Comparison of ENCODE assay signal across 43 mouse cellular contexts in the genomic region with DNA sequence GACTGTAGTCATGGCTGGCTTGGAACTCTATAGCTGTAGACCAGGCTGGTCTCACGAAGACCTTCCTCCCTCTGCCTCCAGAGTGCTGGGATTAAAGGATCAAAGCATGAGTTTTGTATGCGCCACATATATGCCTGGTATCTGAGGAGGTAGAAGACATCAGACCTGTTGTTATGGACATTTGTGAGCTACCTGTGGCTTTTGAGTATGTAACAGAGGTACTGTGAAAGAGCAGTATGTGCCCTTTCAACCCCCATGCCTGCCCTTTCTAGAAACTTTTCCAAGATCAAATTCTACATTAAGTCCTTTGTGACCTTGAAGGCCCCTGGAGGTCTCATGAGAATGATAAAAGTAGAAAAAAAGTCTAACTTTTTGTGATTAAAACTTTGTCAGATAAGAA. TPM values are rescaled to one million over a fixed set of nuclear protein-coding genes. Genes with fewer than 3 reads are reported as not detected.
"Had no signal": no experiment of that assay in that cellular context is flagged by ENCODE, and none has a peak within 500 bp of the region (broad histone marks: within the 10 kb centered on the region; RNA-seq: fewer than 3 reads in every experiment).

No protein-coding gene starts in this region.

- ATAC-seq: hindbrain, embryonic 16.5 days; inflammation-experienced regulatory T-cells, adult 6 months; intestine, embryonic 15.5 days; intestine, postnatal 0 days; liver, embryonic 12.5 days had no signal

- H3K4me3 ChIP-seq: heart, embryonic 10.5 days; heart, embryonic 12.5 days; hindbrain, embryonic 13.5 days; intestine, embryonic 15.5 days; limb, embryonic 13.5 days; limb, embryonic 15.5 days; liver, embryonic 12.5 days had no signal

- H3K4me1 ChIP-seq: heart, embryonic 10.5 days; heart, embryonic 12.5 days; hindbrain, embryonic 13.5 days; intestine, embryonic 15.5 days; limb, embryonic 13.5 days; limb, embryonic 15.5 days; liver, embryonic 12.5 days had no signal

- H3K27me3 ChIP-seq: heart, embryonic 12.5 days; hindbrain, embryonic 13.5 days; intestine, embryonic 15.5 days; limb, embryonic 13.5 days; limb, embryonic 15.5 days; liver, embryonic 12.5 days had no signal

- H3K9me3 ChIP-seq: heart, embryonic 10.5 days; heart, embryonic 12.5 days; intestine, embryonic 15.5 days; limb, embryonic 13.5 days; limb, embryonic 15.5 days had no signal

- H3K4me2 ChIP-seq: heart, embryonic 12.5 days; hindbrain, embryonic 13.5 days; intestine, embryonic 15.5 days; limb, embryonic 13.5 days; limb, embryonic 15.5 days; liver, embryonic 12.5 days had no signal

- H3K36me3 ChIP-seq: heart, embryonic 10.5 days; heart, embryonic 12.5 days; hindbrain, embryonic 13.5 days; intestine, embryonic 15.5 days; limb, embryonic 13.5 days; limb, embryonic 15.5 days; liver, embryonic 12.5 days had no signal

- DNase-seq: gastrocnemius, postnatal 14 days; gastrocnemius, postnatal 36 days; heart, adult 18-20 months; heart, postnatal 14 days; heart, postnatal 36 days; kidney, adult 18-20 months; kidney, adult 8-10 months; kidney, postnatal 14 days; kidney, postnatal 36 days; layer of hippocampus, adult 9-11 months; layer of hippocampus, postnatal 36 days; left cerebral cortex, postnatal 4 days had no signal

- H3K9ac ChIP-seq: heart, embryonic 12.5 days; hindbrain, embryonic 13.5 days; intestine, embryonic 15.5 days; limb, embryonic 13.5 days; limb, embryonic 15.5 days; liver, embryonic 12.5 days; liver, embryonic 14.5 days had no signal

- H3K27ac ChIP-seq: heart, embryonic 10.5 days; hindbrain, embryonic 13.5 days; intestine, embryonic 15.5 days; kidney, postnatal 0 days; limb, embryonic 13.5 days; limb, embryonic 15.5 days; liver, embryonic 12.5 days; liver, embryonic 14.5 days had no signal

RNA-seq across cellular contexts. Expression of a gene that starts 8.7 kb away (rescaled TPM):
- total RNA-seq: gastrocnemius, adult 8-10 months; gastrocnemius, postnatal 14 days; gastrocnemius, postnatal 36 days; heart, adult 18-20 months; heart, adult 8-10 months; heart, postnatal 14 days; heart, postnatal 36 days; hematopoietic stem cell, adult 5-6 weeks; layer of hippocampus, adult 18-20 months; layer of hippocampus, adult 8-10 months; layer of hippocampus, postnatal 14 days; layer of hippocampus, postnatal 36 days; left cerebral cortex, adult 18-20 months; left cerebral cortex, adult 8-10 months; left cerebral cortex, postnatal 10 days; left cerebral cortex, postnatal 25 days; left cerebral cortex, postnatal 4 days; liver, adult 2 months had no signal
- polyA plus RNA-seq: gonadal fat pad, adult 2 months; heart, embryonic 10.5 days; heart, embryonic 12.5 days; heart, embryonic 14.5 days; heart, embryonic 16.5 days; hindbrain, embryonic 11.5 days; hindbrain, embryonic 13.5 days; hindbrain, embryonic 16.5 days; inflammation-experienced regulatory T-cells, adult 6 months; intestine, embryonic 15.5 days; intestine, postnatal 0 days; kidney, embryonic 14.5 days; kidney, postnatal 0 days; large intestine, adult 2 months; limb, embryonic 11.5 days; limb, embryonic 13.5 days; limb, embryonic 15.5 days; liver, adult 2 months; liver, embryonic 12.5 days; liver, embryonic 14.5 days; liver, embryonic 16.5 days had no signal

RNA-seq across cellular contexts. Expression of a gene that starts 16.6 kb away (rescaled TPM):
- total RNA-seq: gastrocnemius, adult 8-10 months; gastrocnemius, postnatal 14 days; gastrocnemius, postnatal 36 days; heart, adult 18-20 months; heart, adult 8-10 months; heart, postnatal 14 days; heart, postnatal 36 days; hematopoietic stem cell, adult 5-6 weeks; layer of hippocampus, adult 18-20 months; layer of hippocampus, postnatal 14 days; layer of hippocampus, postnatal 36 days; left cerebral cortex, adult 18-20 months; left cerebral cortex, adult 8-10 months; left cerebral cortex, postnatal 10 days; left cerebral cortex, postnatal 25 days; left cerebral cortex, postnatal 4 days; liver, adult 2 months had no signal
- polyA plus RNA-seq: gonadal fat pad, adult 2 months; heart, embryonic 10.5 days; heart, embryonic 12.5 days; heart, embryonic 14.5 days; heart, embryonic 16.5 days; hindbrain, embryonic 11.5 days; hindbrain, embryonic 13.5 days; hindbrain, embryonic 16.5 days; inflammation-experienced regulatory T-cells, adult 6 months; intestine, embryonic 15.5 days; intestine, postnatal 0 days; kidney, embryonic 14.5 days; kidney, postnatal 0 days; large intestine, adult 2 months; limb, embryonic 11.5 days; limb, embryonic 13.5 days; limb, embryonic 15.5 days; liver, adult 2 months; liver, embryonic 12.5 days; liver, embryonic 14.5 days; liver, embryonic 16.5 days had no signal

RNA-seq across cellular contexts. Expression of a gene that starts 18.2 kb away (rescaled TPM):
- total RNA-seq: gastrocnemius, adult 8-10 months; gastrocnemius, postnatal 14 days; gastrocnemius, postnatal 36 days; heart, adult 18-20 months; heart, adult 8-10 months; heart, postnatal 14 days; heart, postnatal 36 days; hematopoietic stem cell, adult 5-6 weeks; layer of hippocampus, adult 18-20 months; layer of hippocampus, adult 8-10 months; layer of hippocampus, postnatal 14 days; layer of hippocampus, postnatal 36 days; left cerebral cortex, adult 18-20 months; left cerebral cortex, adult 8-10 months; left cerebral cortex, postnatal 10 days; left cerebral cortex, postnatal 25 days; left cerebral cortex, postnatal 4 days; liver, adult 2 months had no signal
- polyA plus RNA-seq: gonadal fat pad, adult 2 months; heart, embryonic 10.5 days; heart, embryonic 12.5 days; heart, embryonic 14.5 days; heart, embryonic 16.5 days; hindbrain, embryonic 11.5 days; hindbrain, embryonic 13.5 days; hindbrain, embryonic 16.5 days; inflammation-experienced regulatory T-cells, adult 6 months; intestine, embryonic 15.5 days; intestine, postnatal 0 days; kidney, embryonic 14.5 days; kidney, postnatal 0 days; large intestine, adult 2 months; limb, embryonic 11.5 days; limb, embryonic 13.5 days; limb, embryonic 15.5 days; liver, adult 2 months; liver, embryonic 12.5 days; liver, embryonic 14.5 days; liver, embryonic 16.5 days had no signal

RNA-seq across cellular contexts. Expression of a gene that starts 30.3 kb away (rescaled TPM):
- total RNA-seq: gastrocnemius, adult 8-10 months; gastrocnemius, postnatal 14 days; gastrocnemius, postnatal 36 days; heart, adult 18-20 months; heart, adult 8-10 months; heart, postnatal 14 days; heart, postnatal 36 days; hematopoietic stem cell, adult 5-6 weeks; layer of hippocampus, adult 18-20 months; layer of hippocampus, adult 8-10 months; layer of hippocampus, postnatal 14 days; layer of hippocampus, postnatal 36 days; left cerebral cortex, adult 18-20 months; left cerebral cortex, adult 8-10 months; left cerebral cortex, postnatal 10 days; left cerebral cortex, postnatal 25 days; left cerebral cortex, postnatal 4 days; liver, adult 2 months had no signal
- polyA plus RNA-seq: gonadal fat pad, adult 2 months; heart, embryonic 10.5 days; heart, embryonic 12.5 days; heart, embryonic 14.5 days; heart, embryonic 16.5 days; hindbrain, embryonic 11.5 days; hindbrain, embryonic 13.5 days; hindbrain, embryonic 16.5 days; inflammation-experienced regulatory T-cells, adult 6 months; intestine, embryonic 15.5 days; intestine, postnatal 0 days; kidney, embryonic 14.5 days; kidney, postnatal 0 days; large intestine, adult 2 months; limb, embryonic 11.5 days; limb, embryonic 13.5 days; limb, embryonic 15.5 days; liver, adult 2 months; liver, embryonic 12.5 days; liver, embryonic 14.5 days; liver, embryonic 16.5 days had no signal

RNA-seq across cellular contexts. Expression of a gene that starts 58.7 kb away (rescaled TPM):
- total RNA-seq: gastrocnemius, adult 8-10 months; gastrocnemius, postnatal 14 days; gastrocnemius, postnatal 36 days; heart, adult 18-20 months; heart, adult 8-10 months; heart, postnatal 14 days; heart, postnatal 36 days; hematopoietic stem cell, adult 5-6 weeks; layer of hippocampus, adult 18-20 months; layer of hippocampus, adult 8-10 months; layer of hippocampus, postnatal 14 days; layer of hippocampus, postnatal 36 days; left cerebral cortex, adult 18-20 months; left cerebral cortex, adult 8-10 months; left cerebral cortex, postnatal 10 days; left cerebral cortex, postnatal 25 days; left cerebral cortex, postnatal 4 days; liver, adult 2 months had no signal
- polyA plus RNA-seq: gonadal fat pad, adult 2 months; heart, embryonic 10.5 days; heart, embryonic 12.5 days; heart, embryonic 14.5 days; heart, embryonic 16.5 days; hindbrain, embryonic 11.5 days; hindbrain, embryonic 13.5 days; hindbrain, embryonic 16.5 days; inflammation-experienced regulatory T-cells, adult 6 months; intestine, embryonic 15.5 days; intestine, postnatal 0 days; kidney, embryonic 14.5 days; kidney, postnatal 0 days; large intestine, adult 2 months; limb, embryonic 11.5 days; limb, embryonic 13.5 days; limb, embryonic 15.5 days; liver, adult 2 months; liver, embryonic 12.5 days; liver, embryonic 14.5 days; liver, embryonic 16.5 days had no signal
